Mouse (Mus musculus): ENCODE results near the gene Rph3al.
A peak's percentile ranks its signal among the peaks of the same experiment; 100 is the strongest.

Gene Rph3al

GRCm38 (mm10) chr11:75938379-75938906 is at the start of gene Rph3al:
Rph3al (minus strand) TSS chr11:75938429.
- no peak for DNase-seq (ENCODE audit: low read depth, low spot score)

- DNase-seq (ENCODE audit: low read depth, low spot score) = no peak
Measured at GRCm38 (mm10) chr11:75985948-75986347, 47.7 kb upstream of the Rph3al start.

- no peak for DNase-seq (ENCODE audit: low read depth, low spot score)
Measured at GRCm38 (mm10) chr11:75984581-75984980, 46.4 kb upstream of the Rph3al start.

GRCm38 (mm10) chr11:75983194-75983593 is 45.0 kb upstream of the Rph3al start:
- DNase-seq (ENCODE audit: low read depth, low spot score) = peak; percentile 52

- no peak for DNase-seq (ENCODE audit: low read depth, low spot score)
Measured at GRCm38 (mm10) chr11:75980413-75980812, 42.2 kb upstream of the Rph3al start.

GRCm38 (mm10) chr11:75978051-75978450 is 39.8 kb upstream of the Rph3al start:
- DNase-seq (ENCODE audit: low read depth, low spot score) = no peak

GRCm38 (mm10) chr11:75976748-75977147 is 38.5 kb upstream of the Rph3al start:
- DNase-seq (ENCODE audit: low read depth, low spot score) = peak; percentile 73

- DNase-seq (ENCODE audit: low read depth, low spot score) = peak; percentile 34
Measured at GRCm38 (mm10) chr11:75973988-75974387, 35.8 kb upstream of the Rph3al start.

GRCm38 (mm10) chr11:75972916-75973567 is 34.8 kb upstream of the Rph3al start:
- no peak for DNase-seq (ENCODE audit: low read depth, low spot score)

- no peak for DNase-seq (ENCODE audit: low read depth, low spot score)
Measured at GRCm38 (mm10) chr11:75972188-75972587, 34.0 kb upstream of the Rph3al start.

- DNase-seq (ENCODE audit: low read depth, low spot score) = no peak
Measured at GRCm38 (mm10) chr11:75970629-75971028, 32.4 kb upstream of the Rph3al start.

GRCm38 (mm10) chr11:75968761-75969160 is 30.5 kb upstream of the Rph3al start:
- DNase-seq (ENCODE audit: low read depth, low spot score) = no peak

GRCm38 (mm10) chr11:75966401-75967372 is 28.5 kb upstream of the Rph3al start:
- DNase-seq (ENCODE audit: low read depth, low spot score) = peak; percentile 92

GRCm38 (mm10) chr11:75965674-75966400 is 27.6 kb upstream of the Rph3al start:
- peak; percentile 12 for DNase-seq (ENCODE audit: low read depth, low spot score)

- no peak for DNase-seq (ENCODE audit: low read depth, low spot score)
Measured at GRCm38 (mm10) chr11:75964476-75964730, 26.2 kb upstream of the Rph3al start.

GRCm38 (mm10) chr11:75963730-75964475 is 25.7 kb upstream of the Rph3al start:
- no peak for DNase-seq (ENCODE audit: low read depth, low spot score)

- DNase-seq (ENCODE audit: low read depth, low spot score) = no peak
Measured at GRCm38 (mm10) chr11:75961782-75962181, 23.6 kb upstream of the Rph3al start.

GRCm38 (mm10) chr11:75957124-75957832 is 19.0 kb upstream of the Rph3al start:
- no peak for DNase-seq (ENCODE audit: low read depth, low spot score)

- no peak for DNase-seq (ENCODE audit: low read depth, low spot score)
Measured at GRCm38 (mm10) chr11:75956651-75957050, 18.4 kb upstream of the Rph3al start.

- DNase-seq (ENCODE audit: low read depth, low spot score) = no peak
Measured at GRCm38 (mm10) chr11:75954896-75955295, 16.7 kb upstream of the Rph3al start.

GRCm38 (mm10) chr11:75951895-75952294 is 13.7 kb upstream of the Rph3al start:
- no peak for DNase-seq (ENCODE audit: low read depth, low spot score)

All from A20 (cell line).